Mouse (Mus musculus): Measurements from ENCODE around the gene Col9a1.

Gene Col9a1

DNA sequence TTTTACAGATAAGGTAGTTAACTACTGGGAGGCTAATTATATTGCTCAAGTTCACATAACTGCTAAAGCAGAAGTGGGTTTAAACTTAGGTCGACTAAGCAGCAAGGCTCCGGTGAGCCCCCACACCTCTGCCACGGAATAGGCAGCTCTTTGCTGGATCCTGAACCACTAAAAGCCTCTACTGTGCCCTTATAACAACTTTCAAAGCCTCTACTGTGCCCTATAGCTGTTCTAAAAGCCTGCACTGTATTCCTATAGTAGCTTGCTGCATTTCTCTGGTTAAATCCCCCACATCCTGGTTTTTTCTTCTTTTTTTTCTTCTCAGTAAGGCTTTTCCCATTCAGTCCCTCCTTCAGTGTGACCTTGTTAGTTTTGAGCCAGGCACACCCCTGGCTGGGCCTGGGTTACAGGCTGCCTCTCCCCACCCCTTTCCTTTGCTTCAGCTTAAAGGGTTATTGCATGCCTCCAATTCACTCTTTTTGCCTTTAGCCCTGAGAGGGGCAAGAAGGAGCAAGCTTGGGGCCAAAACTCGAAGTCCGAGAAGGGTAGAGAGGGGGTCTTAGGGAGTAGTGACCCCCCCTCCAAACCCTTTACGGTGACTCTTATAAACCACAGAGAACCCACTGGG is at the start of gene Col9a1:
Col9a1 (plus strand) TSS at position 387 of the 628 bp plus-strand sequence.
- DNase-seq, result no peak

- DNase-seq, result no peak
These were observed 49.5 kb upstream of the Col9a1 start for GRCm38 (mm10) chr1:24127866-24128265.

DNA sequence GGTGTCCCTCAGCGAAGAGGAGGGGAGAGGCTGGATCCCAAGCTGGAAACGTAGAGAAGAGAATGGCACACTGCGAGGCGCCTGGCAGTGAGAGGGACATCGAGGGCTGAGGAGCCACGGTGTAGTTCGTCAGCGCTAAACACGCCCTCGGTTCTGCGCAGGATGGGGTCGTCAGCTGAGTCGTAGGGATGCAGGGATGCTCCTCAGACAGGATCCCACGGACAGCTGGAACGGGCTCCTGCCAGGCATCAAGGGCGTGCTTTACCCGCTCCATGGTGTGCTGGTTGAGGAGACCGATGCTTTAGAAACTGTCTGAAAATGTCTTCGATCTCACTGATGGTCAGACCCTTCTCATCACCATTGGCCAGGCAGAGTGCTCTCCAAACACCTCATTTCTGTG is 43.6 kb upstream of the Col9a1 start:
- no peak for DNase-seq

DNA sequence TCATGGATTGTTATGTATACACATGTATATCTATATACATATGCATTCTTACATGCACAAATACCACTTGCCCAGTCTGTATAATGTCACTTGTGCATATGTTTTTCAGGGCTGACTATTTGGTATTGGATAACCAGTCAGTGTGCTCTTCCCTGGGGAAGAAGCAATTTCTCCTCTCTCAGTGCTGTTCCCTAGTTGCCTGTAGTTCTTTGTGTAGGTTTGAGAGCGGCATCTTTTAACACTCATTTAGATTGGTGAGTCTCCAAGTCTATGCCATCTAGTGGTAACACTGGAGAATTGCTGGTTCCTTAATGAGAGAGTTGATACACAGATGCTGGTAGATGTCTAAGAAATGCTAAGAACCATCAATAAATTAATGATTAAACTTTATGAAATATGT is 42.6 kb upstream of the Col9a1 start:
- DNase-seq, result no peak

- peak; percentile 69 for DNase-seq
These were observed 40.3 kb upstream of the Col9a1 start for GRCm38 (mm10) chr1:24137133-24137532.

GRCm38 (mm10) chr1:24140555-24140954 is 36.9 kb upstream of the Col9a1 start:
- DNase-seq, result no peak

DNA sequence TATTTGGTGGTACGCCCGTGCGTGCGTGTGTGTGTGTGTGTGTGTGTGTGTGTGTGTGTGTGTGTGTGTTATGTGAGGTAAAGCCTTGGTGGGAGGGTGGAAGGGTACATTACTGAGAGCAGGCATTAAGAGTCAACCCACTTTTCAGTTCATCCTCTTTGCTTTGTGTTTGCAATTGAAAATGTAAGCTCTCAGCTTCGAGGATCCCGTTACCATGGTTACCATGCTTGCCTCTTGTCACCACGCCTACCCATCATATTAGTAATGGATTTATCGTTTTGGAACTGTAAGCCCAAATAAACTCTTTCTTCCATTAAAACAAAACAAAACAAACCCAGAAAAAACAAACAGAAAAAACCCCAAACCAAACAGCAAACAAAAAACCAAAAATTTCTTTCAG is 33.9 kb upstream of the Col9a1 start:
- DNase-seq, result no peak

- no peak for DNase-seq
These were observed 19.7 kb upstream of the Col9a1 start for GRCm38 (mm10) chr1:24157751-24158150.

GRCm38 (mm10) chr1:24169410-24169809 is 8.0 kb upstream of the Col9a1 start:
- DNase-seq, result no peak

GRCm38 (mm10) chr1:24171205-24171866 is 6.1 kb upstream of the Col9a1 start:
- DNase-seq, result peak; percentile 41

- no peak for DNase-seq
These were observed 5.5 kb upstream of the Col9a1 start for GRCm38 (mm10) chr1:24171898-24172297.

GRCm38 (mm10) chr1:24172656-24173055 is 4.8 kb upstream of the Col9a1 start:
- DNase-seq, result no peak

- DNase-seq, result no peak
These were observed 1.6 kb upstream of the Col9a1 start for GRCm38 (mm10) chr1:24175761-24176160.

GRCm38 (mm10) chr1:24179856-24180255 is 2.4 kb downstream of the Col9a1 start:
- DNase-seq, result no peak

- no peak for DNase-seq
These were observed 7.6 kb downstream of the Col9a1 start for GRCm38 (mm10) chr1:24184981-24185380.

GRCm38 (mm10) chr1:24186964-24187363 is 9.6 kb downstream of the Col9a1 start:
- no peak for DNase-seq

DNA sequence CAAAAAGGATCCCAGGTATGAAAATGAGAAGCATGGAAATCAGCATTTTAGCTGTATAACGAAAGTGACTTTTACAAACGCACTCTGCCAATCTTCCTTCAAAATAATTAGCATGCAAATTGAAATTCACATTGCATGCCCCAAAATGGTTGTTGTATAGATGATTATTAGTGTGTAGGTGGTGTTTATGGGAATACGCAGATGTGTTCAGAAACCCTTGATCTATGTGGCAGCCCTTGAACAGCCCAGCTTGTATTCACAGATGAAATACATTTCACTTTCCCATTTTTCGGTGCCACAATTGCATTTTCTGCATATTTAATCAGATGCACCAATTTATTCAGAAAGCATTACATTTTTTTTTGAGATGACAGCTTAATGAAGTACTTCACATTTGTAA is 14.3 kb downstream of the Col9a1 start:
- no peak for DNase-seq

DNA sequence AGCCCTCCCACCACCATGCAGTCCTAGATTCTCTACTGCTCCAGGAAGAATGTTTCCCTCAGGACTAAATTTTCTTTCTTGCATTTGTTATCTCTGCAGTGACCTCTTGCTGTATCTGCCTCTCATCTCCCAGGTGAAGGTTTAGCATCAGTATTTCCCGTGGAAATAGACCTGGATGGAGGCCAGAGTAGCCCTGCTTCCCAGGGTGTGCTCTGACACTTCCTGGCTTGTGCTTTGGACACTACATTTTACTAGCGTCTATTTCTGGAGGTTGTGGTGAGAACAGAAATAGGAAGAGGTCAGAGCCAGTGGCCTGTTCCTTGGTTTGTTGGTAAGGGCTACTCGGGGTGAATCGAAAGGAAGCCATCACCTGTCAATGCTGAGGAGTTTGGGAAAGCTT is 16.7 kb downstream of the Col9a1 start:
- no peak for DNase-seq

DNA sequence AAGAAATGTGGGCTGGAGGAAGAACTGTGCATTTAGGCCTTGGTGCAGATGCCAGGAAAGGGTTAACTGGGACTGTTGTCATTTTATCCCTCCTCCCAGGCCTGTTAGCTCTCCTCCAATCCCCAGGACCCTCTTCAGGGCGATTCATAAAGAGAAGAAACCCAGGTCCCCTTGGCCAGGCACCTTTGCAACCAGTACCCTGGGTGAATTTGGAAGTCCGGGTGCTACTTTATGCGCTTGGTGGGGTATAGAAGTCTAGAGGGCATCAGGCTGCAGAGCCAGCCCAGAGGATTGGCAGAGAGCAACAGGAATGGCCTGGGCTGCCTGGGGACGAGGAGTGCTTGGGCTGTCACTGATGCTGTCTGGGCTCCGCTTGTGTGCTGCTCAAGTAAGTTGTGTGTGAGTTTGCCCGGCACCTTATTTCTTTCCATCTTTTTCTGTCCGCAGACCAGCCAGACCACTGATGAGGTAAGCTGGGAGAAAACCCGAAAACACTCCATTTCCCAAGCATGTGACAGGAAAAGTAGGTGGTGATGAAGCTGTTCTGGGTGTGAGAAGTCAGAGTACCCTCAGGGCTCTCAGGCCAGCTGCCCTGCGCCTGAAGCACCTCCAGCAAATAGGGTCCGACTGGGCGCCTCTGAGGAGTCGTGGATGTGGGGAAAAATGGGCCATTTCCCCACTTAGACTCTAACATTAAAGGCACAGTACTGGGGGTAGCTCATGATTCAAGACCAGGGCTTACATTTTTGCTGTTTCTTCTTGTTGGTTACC is 17.8 kb downstream of the Col9a1 start:
- DNase-seq, result no peak

GRCm38 (mm10) chr1:24195951-24196517 is 18.6 kb downstream of the Col9a1 start:
- no peak for DNase-seq

DNA sequence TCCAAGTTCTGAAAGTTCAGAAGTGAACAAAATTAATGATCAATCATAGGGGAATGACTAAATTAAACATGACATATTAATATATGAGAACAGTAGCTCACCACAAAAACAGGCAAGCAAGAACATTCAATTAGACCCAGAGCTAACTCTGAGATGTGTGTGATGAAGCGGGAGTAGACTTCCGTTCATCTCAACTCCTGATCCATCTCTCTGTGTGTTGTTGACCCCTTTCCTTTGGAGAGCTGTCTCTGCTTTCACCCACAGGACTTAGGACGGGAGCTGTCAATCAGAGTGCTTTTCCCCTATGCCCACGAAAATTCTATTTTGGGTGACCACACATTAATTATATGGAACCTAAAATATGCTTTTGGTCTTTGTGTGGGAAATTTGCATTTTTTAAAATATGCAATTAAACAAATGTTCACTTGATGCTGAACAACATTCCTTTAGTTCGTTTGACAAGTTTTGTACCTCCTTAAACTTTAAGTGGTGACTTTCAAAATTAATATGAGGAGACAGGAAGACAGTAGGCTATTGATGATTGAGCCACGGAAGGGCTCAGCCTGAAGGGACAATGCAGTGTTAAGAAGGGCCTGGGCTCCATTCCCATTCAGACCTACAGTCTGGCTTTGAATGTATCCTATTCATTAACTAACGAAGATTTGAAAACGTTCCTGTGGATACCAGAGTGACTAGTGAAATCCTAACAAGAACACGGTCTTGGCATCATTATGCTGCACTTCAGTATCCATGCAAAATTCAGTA is 34.4 kb downstream of the Col9a1 start:
- no peak for DNase-seq

DNA sequence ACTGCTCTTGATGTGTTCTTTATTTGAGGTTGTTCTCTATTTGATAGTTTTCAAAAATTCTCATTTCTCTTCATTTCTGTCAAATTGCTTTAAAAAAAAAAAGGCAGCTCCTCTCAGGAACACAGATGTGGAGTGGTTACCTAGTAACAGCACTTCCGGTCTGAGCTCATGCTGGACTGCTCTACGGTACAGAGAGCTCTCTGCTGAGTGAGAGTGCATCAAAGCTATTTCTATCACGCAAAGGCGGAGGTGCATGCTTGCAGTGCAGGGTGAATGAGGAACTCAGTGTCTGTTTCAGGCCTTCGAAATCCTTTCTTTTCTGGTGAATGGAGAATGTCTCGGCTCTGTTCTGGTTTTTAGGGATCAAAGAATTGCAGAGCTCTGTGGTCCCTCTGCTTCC is 41.6 kb downstream of the Col9a1 start:
- DNase-seq, result peak; percentile 23

DNA sequence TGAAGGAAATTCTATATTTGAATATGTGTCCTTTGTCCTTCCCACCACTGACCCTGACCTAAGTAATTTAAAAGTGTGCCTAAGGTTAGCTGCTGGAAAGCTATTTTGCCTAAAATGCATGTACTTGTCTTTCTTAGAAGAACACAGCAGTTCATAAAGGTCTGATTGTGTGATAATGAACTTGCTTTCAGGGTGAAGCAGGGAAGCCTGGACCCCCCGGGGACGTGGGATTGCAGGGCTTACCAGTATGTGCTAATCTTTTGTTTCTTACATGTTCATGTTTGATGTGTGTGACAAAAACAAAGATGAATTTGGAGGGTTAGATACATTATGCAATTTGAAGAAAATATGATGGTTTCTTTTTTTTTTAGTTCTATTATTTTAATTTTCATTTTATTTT is 44.8 kb downstream of the Col9a1 start:
- no peak for DNase-seq
